Mouse (Mus musculus) cerebellum, adult 2 months (tissue): ENCODE data around the gene Gm21119.
"Not testable (repeated sequence)": the region's sequence is repeated elsewhere in the genome, so short reads cannot be mapped to it uniquely, and the experiment has no call there.

Experiments used
- CTCF ChIP-seq: fragments of 200-500 bp; IDR thresholded peaks from 2 replicates; pipeline ENCODE4 v1.5.1; 2011; ENCODE audit warnings: low read depth, mild to moderate bottlenecking, control low read depth, low read length, moderate library complexity, borderline replicate concordance; ENCODE audit not compliant: insufficient read depth
- POLR2A ChIP-seq: fragments of 200-500 bp; IDR thresholded peaks from 2 replicates; pipeline ENCODE4 v1.6.1; 2011; ENCODE audit warnings: low read length, control low read depth, borderline replicate concordance; ENCODE audit not compliant: insufficient read depth

- TF ChIP-seq POLR2A, CTCF: not testable (repeated sequence)
These were observed 15.4 kb upstream of the Gm21119 start for GRCm38 (mm10) chr8:20599350-20599749.
